Mouse (Mus musculus) midbrain, embryonic 14.5 days (tissue): ENCODE results near the gene Kmt2c. TPM values are rescaled to one million over a fixed set of nuclear protein-coding genes. Genes with fewer than 3 reads are reported as not detected.

Experiments
- ATAC-seq: fragments of 200-750 bp; cut with Nextera tagmentation; 2 replicates; pipeline ENCODE4 v1.8.0; 2017; ENCODE audit warnings: moderate number of reproducible peaks, moderate library complexity; ENCODE audit not compliant: low FRiP score, low TSS enrichment
- DNase-seq: peaks from one replicate; pipeline ENCODE4 v3.0.0-alpha.2; 2015
- H3K27ac ChIP-seq: fragments of 300-500 bp; sonication (generic); replicated peaks from 2 replicates; pipeline ENCODE4 v1.5.1; 2014; ENCODE audit warnings: mild to moderate bottlenecking, low read depth, low read length, moderate library complexity
- H3K27me3 ChIP-seq: fragments of 300-500 bp; sonication (generic); 2 replicates; pipeline ENCODE4 v1.6.1; 2014; ENCODE audit warnings: low read length, control low read depth, mixed read lengths; ENCODE audit not compliant: control insufficient read depth, insufficient read depth
- H3K36me3 ChIP-seq: fragments of 300-500 bp; sonication (generic); 2 replicates; pipeline ENCODE4 v1.6.1; 2014; ENCODE audit warnings: low read length, control low read depth; ENCODE audit not compliant: control insufficient read depth, insufficient read depth
- H3K4me1 ChIP-seq: fragments of 300-500 bp; sonication (generic); 2 replicates; pipeline ENCODE4 v1.6.1; 2014; ENCODE audit warnings: mild to moderate bottlenecking, antibody characterized with exemption, low read length, control low read depth; ENCODE audit not compliant: control insufficient read depth, insufficient read depth
- H3K4me2 ChIP-seq: fragments of 300-500 bp; sonication (generic); 2 replicates; pipeline ENCODE4 v1.6.1; 2014; ENCODE audit warnings: mild to moderate bottlenecking, low read length, moderate library complexity
- H3K4me3 ChIP-seq: fragments of 300-500 bp; sonication (generic); replicated peaks from 2 replicates; pipeline ENCODE4 v1.5.1; 2014; ENCODE audit warnings: low read depth, low read length
- H3K9ac ChIP-seq: fragments of 300-500 bp; sonication (generic); replicated peaks from 2 replicates; pipeline ENCODE4 v1.6.1; 2014; ENCODE audit warnings: mild to moderate bottlenecking, low read length, moderate library complexity
- H3K9me3 ChIP-seq: fragments of 300-500 bp; sonication (generic); 2 replicates; pipeline ENCODE4 v1.6.1; 2016; ENCODE audit warnings: low read length, control low read depth, mixed read lengths; ENCODE audit not compliant: control insufficient read depth
- WGBS: fragments of 180-500 bp; shearing (Covaris S2); extraction: QIAGEN DNeasy Blood & Tissue Kit; methylation state at CpG from one replicate; pipeline ENCODE4 v1.1.7; 2014; 5-methylcytosine and 5-hydroxymethylcytosine counted together
- polyA plus RNA-seq: library from polyadenylated mRNA; unstranded; fragments of >200 nt; fragmentation: Nextera tagmentation; extraction: Ambion mirVana; gene quantifications from 2 replicates; pipeline ENCODE4 v1.2.1, GENCODE M21; 2014

The Kmt2c gene
- polyA plus RNA-seq, 1 experiment from 2014 or later, result 32.8 TPM

GRCm38 (mm10) chr5:25296830-25297229 is 201.8 kb downstream of the Kmt2c start:
- Histone ChIP-seq H3K4me1 (no peaks in the 10 kb centered on the region), H3K27ac (no peak overlapping the region), H3K36me3 (peaks cover 48% of the 10 kb centered on the region), H3K4me2 (no peak overlapping the region), H3K4me3 (no peak overlapping the region), H3K9ac (no peak overlapping the region), H3K27me3 (no peaks in the 10 kb centered on the region), H3K9me3 (no peaks in the 10 kb centered on the region)
- no peak for ATAC-seq
- peak; percentile 24 for DNase-seq
- WGBS, result 41% methylated on average over 3 of the region's 3 CpGs

- Histone ChIP-seq H3K4me1 (no peaks in the 10 kb centered on the region), H3K9ac (no peak overlapping the region), H3K27ac (no peak overlapping the region), H3K9me3 (no peaks in the 10 kb centered on the region), H3K36me3 (peaks cover 92% of the 10 kb centered on the region), H3K27me3 (no peaks in the 10 kb centered on the region), H3K4me2 (no peak overlapping the region), H3K4me3 (no peak overlapping the region)
- DNase-seq (no peak), ATAC-seq (no peak)
- WGBS, result 98% methylated on average over 13 of the region's 13 CpGs
These were observed 214.6 kb downstream of the Kmt2c start for GRCm38 (mm10) chr5:25283988-25284387.

- no peaks in the 10 kb centered on the region for H3K9me3 ChIP-seq
- H3K4me3 ChIP-seq, result no peak overlapping the region
- no peak overlapping the region for H3K27ac ChIP-seq
- no peak overlapping the region for H3K4me2 ChIP-seq
- H3K36me3 ChIP-seq, result peaks cover 88% of the 10 kb centered on the region
- H3K4me1 ChIP-seq, result no peaks in the 10 kb centered on the region
- DNase-seq (no peak), ATAC-seq (no peak)
- no peaks in the 10 kb centered on the region for H3K27me3 ChIP-seq
- H3K9ac ChIP-seq, result no peak overlapping the region
- WGBS, result 78% methylated on average over 6 of the region's 6 CpGs
These were observed 222.2 kb downstream of the Kmt2c start for GRCm38 (mm10) chr5:25276365-25276764.

GRCm38 (mm10) chr5:25275629-25276028 is 223.0 kb downstream of the Kmt2c start:
- Histone ChIP-seq H3K9me3 (no peaks in the 10 kb centered on the region), H3K4me2 (no peak overlapping the region), H3K36me3 (peaks cover 87% of the 10 kb centered on the region), H3K27me3 (no peaks in the 10 kb centered on the region), H3K4me1 (no peaks in the 10 kb centered on the region), H3K27ac (no peak overlapping the region), H3K4me3 (no peak overlapping the region), H3K9ac (no peak overlapping the region)
- 91% methylated on average over 10 of the region's 10 CpGs for WGBS
- no peak for ATAC-seq
- DNase-seq, result no peak

GRCm38 (mm10) chr5:25268258-25268888 is 230.2 kb downstream of the Kmt2c start:
- Histone ChIP-seq H3K9ac (no peak overlapping the region), H3K4me2 (no peak overlapping the region), H3K4me1 (no peaks in the 10 kb centered on the region), H3K9me3 (no peaks in the 10 kb centered on the region), H3K36me3 (peaks cover 83% of the 10 kb centered on the region), H3K27ac (no peak overlapping the region), H3K27me3 (no peaks in the 10 kb centered on the region), H3K4me3 (no peak overlapping the region)
- no peak for DNase-seq
- ATAC-seq, result no peak
- 98% methylated on average over 4 of the region's 4 CpGs for WGBS

- ATAC-seq, result no peak
- Histone ChIP-seq H3K9ac (no peak overlapping the region), H3K36me3 (peaks cover 92% of the 10 kb centered on the region), H3K4me1 (no peaks in the 10 kb centered on the region), H3K9me3 (no peaks in the 10 kb centered on the region), H3K27me3 (no peaks in the 10 kb centered on the region), H3K27ac (no peak overlapping the region), H3K4me2 (no peak overlapping the region), H3K4me3 (no peak overlapping the region)
- no peak for DNase-seq
- 81% methylated on average over 7 of the region's 7 CpGs for WGBS
These were observed 236.3 kb downstream of the Kmt2c start for GRCm38 (mm10) chr5:25262266-25262665.

- H3K27ac ChIP-seq, result no peak overlapping the region
- no peaks in the 10 kb centered on the region for H3K27me3 ChIP-seq
- DNase-seq (peak; percentile 8), ATAC-seq (no peak)
- no peak overlapping the region for H3K9ac ChIP-seq
- no peak overlapping the region for H3K4me3 ChIP-seq
- no peaks in the 10 kb centered on the region for H3K9me3 ChIP-seq
- H3K4me1 ChIP-seq, result no peaks in the 10 kb centered on the region
- WGBS, result 88% methylated on average over 6 of the region's 6 CpGs
- no peak overlapping the region for H3K4me2 ChIP-seq
- H3K36me3 ChIP-seq, result peaks cover 92% of the 10 kb centered on the region
These were observed 237.1 kb downstream of the Kmt2c start for GRCm38 (mm10) chr5:25261452-25261851.

- ATAC-seq (no peak), DNase-seq (no peak)
- 75% methylated on average over 2 of the region's 2 CpGs for WGBS
- Histone ChIP-seq H3K27me3 (no peaks in the 10 kb centered on the region), H3K36me3 (peaks cover 91% of the 10 kb centered on the region), H3K9ac (no peak overlapping the region), H3K4me1 (no peaks in the 10 kb centered on the region), H3K4me2 (no peak overlapping the region), H3K9me3 (no peaks in the 10 kb centered on the region), H3K27ac (no peak overlapping the region), H3K4me3 (no peak overlapping the region)
These were observed 241.9 kb downstream of the Kmt2c start for GRCm38 (mm10) chr5:25256686-25257085.

- Histone ChIP-seq H3K9me3 (no peaks in the 10 kb centered on the region), H3K36me3 (peaks cover 97% of the 10 kb centered on the region), H3K4me1 (no peaks in the 10 kb centered on the region), H3K27ac (no peak overlapping the region), H3K27me3 (no peaks in the 10 kb centered on the region), H3K4me3 (no peak overlapping the region), H3K9ac (no peak overlapping the region), H3K4me2 (no peak overlapping the region)
- WGBS, result 95% methylated on average over 4 of the region's 4 CpGs
- no peak for DNase-seq
- ATAC-seq, result no peak
These were observed 244.1 kb downstream of the Kmt2c start for GRCm38 (mm10) chr5:25254491-25254890.
